Mouse (Mus musculus) left cerebral cortex, adult 8-10 months (tissue): ENCODE measurements at regions not wholly inside any gene's neighbourhood (a gene's known extent, or its start where the extent isn't known, plus 50 kb on each side); places are given as distances from the start of the nearest gene placed in this dataset.
"Not testable (repeated sequence)": the region's sequence is repeated elsewhere in the genome, so short reads cannot be mapped to it uniquely, and the experiment has no call there.

Experiments used
- DNase-seq, 2 experiments: peaks; one replicate each; pipeline ENCODE4 v3.0.0; 2022; ENCODE audit warnings: low spot score in 2 of 2

DNA sequence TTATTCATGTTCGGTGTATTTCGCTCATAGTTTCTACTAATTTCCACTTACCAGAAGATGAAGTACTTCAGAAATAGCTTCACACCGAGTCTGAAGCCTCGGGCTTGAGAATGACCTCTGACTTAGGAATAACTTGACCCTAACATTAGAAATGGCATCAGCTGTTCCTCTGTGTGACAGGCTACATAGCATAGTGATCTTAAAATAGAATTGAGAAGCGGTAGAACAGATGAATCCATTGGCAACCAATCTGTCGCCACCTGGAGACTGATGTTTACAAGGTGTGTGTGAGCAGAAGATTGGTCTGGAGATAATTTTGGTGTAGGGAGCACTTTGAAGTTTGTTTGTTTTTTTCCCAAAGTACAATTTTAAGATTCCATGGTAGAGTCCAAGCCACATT is 60.9 kb upstream of the Ahi1 start:
- DNase-seq, result no peak

DNA sequence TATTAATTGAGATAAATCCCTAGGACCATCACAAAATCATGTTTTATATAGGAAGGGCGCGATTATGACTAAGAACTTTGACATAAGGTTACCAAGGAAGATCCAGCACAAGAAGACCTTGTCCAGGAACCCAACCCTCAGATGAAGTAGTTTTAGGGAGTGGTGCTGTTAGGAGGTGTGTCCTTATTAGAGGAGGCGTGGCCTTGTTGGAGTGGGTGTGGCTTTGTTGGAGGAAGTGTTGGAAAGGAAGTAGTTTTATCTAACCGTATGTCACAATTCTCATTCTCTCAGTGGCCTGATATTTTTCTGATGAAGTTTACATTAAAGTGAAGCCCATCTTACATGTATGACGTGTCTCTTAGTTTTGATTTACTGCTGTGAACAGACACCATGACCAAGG is 68.7 kb upstream of the Ahi1 start:
- no peak for DNase-seq

DNA sequence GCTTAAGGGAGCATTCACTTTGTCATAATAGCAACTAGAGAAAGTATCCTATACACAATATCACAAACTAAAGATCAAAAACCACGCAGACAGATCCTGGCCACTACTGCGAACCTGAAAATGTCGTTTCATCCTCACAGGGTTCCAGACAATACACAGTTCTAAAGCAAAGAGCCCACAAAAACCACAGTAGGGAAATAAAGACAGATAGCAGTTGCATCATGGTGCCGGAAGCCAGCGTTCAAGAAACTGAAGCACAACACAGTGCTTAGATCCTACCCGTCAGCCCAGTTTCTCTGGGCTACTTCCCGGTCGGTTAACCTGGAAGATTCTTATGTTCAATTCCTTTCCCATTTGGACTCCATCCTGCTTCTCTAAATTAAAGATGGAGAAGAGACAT is 69.7 kb upstream of the Ahi1 start:
- DNase-seq, result no peak

DNA sequence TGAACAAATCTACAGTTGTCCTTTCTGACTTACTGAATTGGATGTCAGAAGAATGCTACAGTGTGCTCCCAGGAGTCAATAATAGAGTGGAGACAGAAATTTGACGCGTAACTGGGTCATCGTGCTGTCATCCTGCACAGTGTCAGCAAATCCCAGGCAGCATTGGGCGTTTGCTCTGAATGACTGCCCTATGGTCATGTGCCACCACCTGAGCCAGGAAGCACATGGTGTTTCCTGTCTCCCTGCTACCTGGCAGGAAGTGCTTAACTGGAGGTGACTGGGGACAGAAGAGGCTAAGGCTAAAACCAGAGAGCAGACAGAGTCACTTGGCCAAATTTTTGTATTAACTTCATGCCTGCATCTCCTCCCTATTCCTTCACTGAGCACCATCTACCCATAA is 72.1 kb upstream of the Ahi1 start:
- DNase-seq, result no peak

DNA sequence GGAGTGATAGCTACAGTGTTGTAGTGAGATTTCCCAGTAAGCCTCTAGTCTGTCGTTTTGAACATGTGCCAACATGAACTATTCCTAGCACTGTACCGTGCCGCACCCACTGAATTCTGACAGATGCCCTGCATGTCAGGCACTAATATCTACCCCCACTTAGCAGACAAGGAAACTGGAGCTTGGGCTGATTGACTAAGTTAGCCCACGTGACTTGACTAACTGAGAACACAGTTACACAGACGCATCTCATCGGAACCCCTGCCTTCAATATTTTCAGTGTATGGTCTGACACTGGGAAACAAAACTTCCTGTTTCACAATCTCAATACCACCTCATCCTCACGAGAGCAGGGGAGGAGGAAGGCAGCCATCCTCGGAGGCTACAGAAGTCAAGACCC is 72.9 kb upstream of the Ahi1 start:
- DNase-seq, result no peak

DNA sequence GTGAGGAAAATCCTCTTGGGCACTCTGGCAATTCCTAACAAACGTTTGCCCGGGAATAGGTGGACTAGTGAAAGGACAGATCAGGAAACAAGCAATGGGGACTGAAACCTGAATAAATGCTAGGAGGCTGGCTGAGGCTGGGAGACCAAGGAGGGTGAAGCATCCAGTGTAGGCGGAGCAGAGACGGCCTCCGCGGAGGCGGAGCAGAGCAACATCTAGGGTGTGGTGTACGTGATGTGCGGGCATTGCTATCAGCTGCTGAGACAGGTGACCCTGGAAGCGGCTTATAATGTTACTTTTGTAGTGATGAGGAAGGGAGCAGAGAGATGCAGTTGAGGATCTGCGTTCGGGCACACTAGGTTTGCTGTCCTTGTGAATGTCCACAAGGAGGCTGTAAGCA is 85.3 kb upstream of the Ahi1 start:
- DNase-seq, result no peak

DNA sequence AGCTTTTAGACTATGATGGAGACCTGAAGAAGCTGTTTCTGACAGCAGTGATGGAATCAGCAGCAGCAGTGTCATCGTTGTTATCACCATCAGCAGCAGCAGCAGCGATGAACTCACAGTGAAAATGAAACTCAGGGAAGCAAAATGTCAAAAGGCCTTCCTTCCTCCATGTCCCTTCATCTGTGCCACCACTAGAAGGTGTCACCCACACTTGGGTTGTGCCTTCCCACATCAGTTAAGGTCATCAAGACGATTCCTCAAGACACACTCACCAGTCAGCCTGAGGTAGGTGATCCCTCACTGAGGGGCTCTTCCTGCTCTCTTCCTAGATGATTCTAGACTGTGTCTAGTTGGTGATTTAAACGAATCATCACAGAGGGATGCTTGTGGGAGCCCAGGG is 87.3 kb upstream of the Ahi1 start:
- DNase-seq, result no peak

DNA sequence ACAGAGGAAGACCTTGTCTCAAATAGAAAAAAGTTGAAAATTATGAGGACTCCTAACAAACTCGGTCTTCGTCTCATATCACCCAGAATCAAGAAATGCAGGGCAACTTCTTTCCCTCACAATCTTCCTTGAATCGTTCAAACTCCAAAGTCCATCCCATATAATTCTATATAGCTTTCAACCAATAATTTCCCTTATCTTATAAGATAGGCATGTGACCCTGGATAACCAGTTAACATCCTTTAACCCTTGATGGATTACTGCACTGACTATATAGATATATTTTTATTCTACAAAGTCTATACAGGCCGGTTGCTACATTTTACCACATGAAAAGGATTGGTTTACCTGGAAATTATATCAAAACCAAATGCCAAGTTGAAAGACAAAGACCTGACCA is 94.9 kb upstream of the Ahi1 start:
- no peak for DNase-seq

DNA sequence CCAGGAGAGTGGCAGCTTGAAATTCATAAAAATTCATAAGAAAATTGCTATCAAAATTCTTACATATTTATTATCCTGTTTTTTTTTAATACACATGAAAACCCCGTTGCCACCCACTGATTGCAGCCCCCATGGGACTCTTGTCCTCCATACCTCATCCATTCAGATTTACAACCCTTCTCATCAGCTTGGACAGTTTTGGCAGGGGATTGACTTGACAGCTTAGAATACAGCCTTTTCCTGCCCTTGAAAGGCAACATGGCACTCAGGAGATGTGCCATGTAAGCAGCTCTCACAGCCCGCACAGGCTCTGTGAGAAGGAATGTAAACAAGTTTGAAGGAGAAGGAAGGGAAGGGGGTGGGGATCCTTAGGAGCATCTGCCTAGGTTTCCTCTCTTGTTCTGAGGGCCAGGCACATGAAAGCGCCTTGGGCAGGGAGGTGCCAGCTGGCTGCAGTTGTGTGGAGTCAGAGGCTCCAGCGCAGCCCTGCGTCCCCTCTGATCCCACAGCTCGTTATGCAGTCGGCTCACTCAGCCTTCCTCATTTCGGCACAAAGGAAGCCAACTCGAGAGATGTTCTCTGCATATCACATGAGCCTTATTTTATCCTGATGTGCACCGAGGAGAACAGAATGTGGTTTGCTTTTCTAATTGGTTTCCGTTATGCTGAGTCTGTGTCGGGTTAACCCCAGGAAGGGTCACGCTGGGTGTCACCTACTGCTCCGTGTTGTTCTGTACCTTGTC is 97.6 kb upstream of the Ahi1 start:
- DNase-seq, result peak in 1 of 2 experiments; percentile 33

DNA sequence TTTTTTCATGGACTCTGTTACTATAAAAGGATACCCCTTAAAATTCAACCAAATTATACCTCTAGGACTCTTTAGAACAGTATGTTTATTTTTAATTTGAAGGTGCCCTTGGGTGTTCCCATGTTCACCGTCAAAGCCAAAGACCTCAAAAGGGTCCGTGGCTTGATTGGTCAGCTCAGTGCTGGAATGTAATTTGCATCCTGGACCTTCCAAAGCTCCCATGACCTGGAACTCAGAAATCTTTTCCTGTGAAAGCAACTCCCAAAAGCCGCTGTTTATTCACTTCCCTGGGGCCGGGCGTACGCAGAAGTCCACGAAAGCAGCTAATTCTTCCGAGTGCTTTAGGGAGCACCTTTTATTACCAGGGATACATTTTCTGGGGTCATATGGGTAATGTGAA is 105.1 kb upstream of the Ahi1 start:
- no peak for DNase-seq

DNA sequence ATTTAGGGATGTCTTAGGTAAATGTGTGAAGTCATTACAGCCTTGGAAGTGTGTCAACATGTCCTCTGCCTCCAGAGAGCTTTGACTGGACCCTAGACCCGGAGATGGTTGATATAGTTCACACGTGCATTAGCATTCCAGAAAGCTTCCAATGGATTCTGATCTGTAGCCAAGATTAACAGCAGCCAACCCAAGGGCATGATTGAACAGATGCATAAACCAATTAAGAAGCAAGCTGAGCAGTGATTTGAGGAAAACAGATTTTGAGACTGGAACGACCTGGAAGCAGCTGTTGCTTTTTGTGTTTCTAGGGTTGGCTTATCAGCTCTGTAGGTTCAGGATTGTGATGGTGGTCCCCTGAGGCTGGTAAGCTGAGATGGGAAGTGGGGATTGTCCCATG is 109.1 kb upstream of the Ahi1 start:
- DNase-seq, result no peak

DNA sequence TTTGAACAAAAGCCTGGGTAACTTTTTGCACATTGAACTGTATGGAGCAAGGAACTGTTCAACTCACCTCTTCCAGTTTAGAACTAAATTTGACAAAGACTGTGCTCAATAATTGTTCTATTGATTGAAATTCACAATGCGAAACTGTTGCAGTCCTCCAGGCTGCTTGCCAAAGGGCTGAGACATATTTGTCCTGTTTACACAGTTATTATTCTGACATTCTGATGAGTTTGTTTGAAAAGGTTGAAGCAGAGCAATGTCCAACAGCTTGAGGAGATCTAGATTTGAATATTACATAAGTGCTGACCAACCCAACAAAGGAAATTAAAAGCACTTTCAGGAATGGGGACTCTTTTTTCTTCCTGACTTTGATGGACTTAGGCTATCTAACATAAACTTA is 110.2 kb upstream of the Ahi1 start:
- no peak for DNase-seq

DNA sequence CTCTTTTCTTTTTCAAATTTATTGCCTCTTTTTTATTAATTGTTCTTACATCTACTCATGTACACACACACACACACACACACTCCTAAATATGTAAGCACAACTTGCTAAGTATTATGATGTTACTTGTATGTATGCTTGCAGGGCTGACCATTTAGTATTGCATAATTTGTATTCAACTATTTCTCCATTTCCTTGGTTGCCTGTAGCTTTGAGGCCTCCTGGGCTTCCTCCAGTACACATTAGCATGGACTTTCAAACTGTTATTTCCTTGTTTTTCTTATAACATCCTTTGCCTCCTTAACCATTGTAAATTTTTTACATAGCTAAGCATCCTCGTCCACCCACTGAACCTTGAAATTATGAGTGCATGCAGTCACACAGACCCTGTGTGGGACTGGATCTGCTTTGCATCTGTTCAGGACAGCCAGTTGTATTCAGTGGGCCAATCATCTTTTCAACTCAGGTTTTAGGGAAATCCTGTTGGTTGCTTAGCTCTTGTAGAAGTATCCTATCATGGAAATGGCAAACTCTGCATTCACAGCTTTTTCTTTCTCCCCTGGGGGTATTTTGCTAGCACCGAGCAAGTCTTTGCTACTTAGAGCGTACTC is 110.8 kb upstream of the Ahi1 start:
- no peak for DNase-seq

DNA sequence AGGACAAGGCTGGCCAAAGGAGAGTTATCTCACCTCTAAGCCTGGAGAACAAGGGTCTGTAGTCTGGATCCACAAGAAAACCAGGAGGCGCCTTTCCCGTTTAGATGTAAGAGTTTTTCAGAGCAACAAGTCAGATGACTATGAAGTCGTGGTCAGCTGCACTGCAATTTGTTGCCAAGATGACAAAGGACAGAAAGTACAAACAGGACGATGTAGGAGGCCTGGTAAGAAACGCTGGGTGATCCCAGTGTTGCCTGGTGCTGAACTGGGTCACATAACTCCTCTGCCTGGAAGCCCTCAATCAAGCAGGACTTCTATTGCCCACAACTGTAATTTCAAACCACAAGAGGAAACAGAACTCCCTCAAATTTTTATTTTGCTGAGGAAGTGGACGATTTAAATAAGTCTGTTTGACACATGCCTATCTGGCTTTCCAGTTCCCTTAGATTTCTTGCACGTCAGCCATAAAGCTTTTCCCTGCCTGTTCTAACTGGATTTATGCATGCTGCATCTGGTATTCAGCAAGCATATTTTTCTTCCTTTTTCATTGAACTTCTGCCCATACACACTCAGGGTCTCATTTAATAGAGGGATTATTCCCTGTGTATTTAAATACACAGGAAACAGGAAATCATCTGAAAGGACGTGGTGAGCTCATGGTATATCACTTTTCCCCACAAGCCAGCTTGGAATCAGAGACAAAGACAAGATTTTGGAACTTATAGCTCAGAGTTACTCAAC is 113.5 kb upstream of the Ahi1 start:
- no peak for DNase-seq

DNA sequence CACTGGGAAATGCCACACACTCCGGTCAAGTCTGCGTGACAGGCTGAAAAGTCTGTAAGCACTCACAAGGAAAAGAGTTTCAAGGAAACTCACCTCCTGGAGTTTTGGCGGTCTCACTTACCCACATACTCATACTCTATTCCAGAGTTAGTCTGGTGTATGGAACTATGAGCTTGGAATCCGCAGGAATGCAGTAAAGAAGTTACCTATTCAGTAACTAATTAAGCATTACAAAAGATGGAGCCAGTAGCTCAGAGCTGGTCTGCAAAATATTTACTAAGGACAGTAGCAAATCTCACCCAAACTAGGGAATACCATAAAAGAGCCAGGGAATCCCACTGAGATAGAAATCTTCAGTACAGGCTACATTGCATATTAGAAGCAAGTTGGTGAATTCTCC is 111.9 kb upstream of the Pde7b start:
- not testable (repeated sequence) for DNase-seq

DNA sequence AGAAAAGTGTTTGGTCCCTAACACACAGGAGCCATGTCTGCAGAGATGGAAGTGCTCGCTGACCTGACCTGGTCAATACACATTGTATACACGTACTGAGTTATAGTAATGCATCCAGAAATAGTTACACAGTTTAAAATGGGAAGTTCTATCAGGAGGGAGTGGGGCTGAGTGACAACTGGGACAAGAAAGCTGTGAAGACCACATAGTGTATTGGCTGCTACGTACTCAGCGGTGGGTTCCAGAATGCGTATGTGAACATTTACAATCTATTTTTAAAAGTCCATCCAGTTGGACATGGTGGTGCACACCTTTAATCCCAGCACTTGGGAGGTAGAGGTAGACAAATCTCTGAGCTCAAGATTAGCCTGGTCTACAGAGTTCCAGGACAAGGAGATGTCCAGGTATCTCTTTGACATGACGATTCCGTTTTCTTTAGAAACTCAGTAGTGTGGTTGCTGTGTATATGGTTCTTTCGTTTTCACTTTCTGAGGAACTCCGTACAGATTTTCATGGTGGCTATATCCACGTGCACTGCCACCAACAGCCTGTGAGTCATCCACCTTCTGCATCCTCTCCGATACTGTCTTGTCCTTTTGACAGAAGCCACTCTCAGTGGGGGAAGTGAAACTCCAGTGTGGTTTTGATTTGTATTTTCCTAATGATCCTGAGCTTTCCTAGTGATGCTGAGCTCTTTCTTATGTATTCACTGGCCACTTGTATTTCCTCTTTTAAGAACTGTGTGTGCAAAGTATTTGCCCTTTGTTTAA is 110.1 kb upstream of the Pde7b start:
- DNase-seq, result no peak

DNA sequence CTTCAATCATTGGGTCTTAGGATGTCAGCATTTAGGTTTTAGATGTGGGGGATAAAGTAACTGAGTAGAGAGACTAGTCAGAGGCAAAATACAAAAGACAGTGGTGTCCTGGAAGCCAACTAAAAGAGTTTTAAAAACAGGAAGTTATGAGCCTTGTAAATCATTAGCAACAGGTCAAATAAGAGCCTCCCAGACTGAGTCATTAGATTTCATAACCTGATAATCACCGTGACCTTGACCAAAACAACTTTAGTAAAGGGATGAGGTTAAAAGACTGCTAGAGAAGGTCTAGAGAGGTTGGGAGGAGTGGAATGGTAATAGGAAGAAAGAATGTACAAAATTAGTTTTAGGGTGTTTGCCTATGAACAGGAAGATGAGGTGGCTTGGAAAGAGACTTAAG is 103.4 kb upstream of the Pde7b start:
- DNase-seq, result no peak

DNA sequence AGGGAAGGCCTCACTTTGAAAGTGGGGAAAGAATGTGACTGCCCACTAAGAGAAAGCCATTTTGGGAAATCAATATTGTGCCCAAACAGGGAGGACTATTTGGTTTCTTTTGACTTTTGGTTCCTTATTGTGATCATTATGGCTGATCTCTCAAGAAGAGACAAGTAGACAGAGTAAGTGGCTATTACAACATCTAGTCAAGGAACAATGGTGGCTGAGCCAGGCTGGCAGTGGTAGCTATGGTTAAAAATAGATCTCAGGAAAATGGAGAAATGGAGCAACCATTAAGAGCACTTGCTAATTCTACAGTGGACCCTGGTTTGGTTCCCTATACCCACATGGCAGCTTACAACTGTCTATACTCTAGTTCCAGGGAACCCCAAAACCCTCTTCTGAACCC is 102.6 kb upstream of the Pde7b start:
- DNase-seq, result no peak

DNA sequence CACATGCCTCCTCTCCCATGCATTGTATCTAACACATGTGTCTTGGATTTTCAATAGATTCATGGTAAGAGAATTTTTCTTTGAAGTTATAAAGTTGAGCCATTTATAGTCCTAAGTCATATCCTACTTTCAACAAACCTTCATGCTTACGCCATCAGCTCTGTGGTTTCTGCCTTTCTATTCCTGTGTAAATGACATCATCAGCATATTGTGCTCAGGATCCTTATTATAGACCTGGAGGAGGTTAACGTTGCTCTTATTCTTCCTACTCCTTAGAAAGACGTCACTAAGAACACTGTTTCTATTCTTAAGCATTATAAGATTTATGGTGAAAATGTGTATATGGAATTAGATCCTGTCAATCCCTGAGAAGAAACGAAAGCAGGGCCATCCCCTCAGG is 93.7 kb upstream of the Pde7b start:
- DNase-seq, result no peak

DNA sequence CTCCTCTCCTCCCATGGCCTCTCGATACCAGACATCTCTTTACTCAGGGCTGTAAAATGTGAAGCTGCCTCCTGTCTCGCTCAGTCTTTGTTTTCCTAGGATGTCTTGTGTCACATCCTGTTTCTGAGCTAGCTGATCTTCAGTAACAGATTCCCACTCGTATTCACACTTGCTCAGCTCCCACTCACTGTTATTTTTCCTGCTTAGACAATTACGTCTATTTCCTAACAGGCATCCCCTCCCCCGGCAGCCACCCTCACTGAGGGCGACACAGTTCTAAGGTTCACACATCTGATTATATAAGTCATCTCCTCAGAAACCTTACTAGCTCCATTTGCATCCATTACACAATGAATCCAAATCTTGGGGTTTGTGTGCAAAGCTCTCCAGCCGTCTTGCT is 74.9 kb upstream of the Pde7b start:
- peak; percentile 23 to 50 for DNase-seq

DNA sequence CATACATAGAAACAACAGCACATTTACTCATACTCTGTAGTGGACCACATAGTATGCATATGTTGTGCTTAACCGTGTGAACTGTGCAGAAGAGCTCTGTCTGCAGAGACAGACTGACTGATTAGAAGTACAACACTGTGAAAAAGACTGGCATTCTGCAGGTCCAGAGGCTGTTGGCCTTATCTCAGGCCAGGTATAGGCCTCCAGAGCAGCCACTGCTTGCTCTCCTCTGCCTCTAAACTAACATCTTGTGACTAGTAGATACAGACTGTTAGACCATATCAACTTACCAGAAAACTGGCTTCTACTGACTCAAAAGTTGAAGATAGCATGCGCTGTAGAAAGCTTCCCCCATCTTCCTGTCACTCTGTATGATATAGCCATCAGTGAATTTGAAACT is 73.5 kb upstream of the Pde7b start:
- no peak for DNase-seq

DNA sequence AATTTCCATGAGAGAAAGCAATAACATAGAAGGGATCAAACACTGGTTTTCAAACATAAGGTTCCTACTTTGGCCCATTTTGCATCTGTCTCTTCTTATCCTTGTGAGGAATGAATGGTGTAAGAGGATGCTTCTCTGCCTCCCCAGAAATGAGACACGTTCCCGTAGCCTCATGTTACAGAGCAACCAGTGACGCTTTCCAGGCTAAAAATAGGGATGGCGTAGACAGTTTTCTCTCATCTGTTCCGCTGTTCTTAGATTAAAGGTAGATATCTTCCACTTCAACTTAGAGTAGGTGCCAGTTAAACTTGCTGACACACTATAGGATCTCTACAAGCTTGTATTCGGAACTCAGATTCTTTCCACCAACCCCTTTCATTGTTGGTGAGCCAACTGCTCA is 69.1 kb upstream of the Pde7b start:
- no peak for DNase-seq
